Mouse (Mus musculus): ENCODE measurements at regions not wholly inside any gene's neighbourhood (a gene's known extent, or its start where the extent isn't known, plus 50 kb on each side); places are given as distances from the start of the nearest gene placed in this dataset.
"Not testable (repeated sequence)": the region's sequence is repeated elsewhere in the genome, so short reads cannot be mapped to it uniquely, and the experiment has no call there.

GRCm38 (mm10) chr8:126877039-126877365, 68.6 kb downstream of the Tomm20 start:
- DNase-seq, result no peak

DNA sequence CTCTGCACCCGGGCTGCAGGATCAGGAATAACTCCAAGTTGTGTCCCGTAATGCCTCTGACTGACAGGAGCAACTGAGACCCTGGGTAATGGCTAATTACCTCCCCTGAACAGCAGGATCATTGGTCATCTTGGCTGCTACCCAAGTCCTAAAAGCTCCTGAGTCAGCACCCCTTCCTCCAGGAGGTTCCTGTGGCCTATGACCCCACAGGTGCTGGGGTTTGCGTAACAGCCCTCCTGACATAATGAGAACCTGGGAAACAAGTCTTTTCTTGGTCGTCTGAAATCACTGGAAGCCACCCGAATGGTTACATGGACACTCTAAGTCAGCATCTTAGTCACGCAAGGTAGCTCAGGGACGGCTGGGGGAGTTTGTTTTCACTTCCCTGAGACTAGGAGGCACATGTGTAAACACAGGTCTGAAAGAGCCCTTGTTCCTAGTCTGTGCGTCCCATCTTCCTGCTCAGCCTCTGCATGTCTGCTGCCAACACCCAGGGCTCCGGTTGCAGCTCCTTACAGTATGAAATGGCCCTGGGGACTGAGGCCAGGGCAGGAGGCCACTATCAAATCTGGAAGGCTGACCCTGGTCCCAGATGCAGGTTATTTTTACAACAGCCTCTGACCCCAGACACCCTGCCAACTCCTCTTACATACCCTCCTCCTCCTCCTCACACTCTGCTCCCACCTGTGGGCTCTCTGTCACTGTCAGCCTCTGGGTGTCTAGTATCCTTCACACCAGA, 69.2 kb downstream of the Tomm20 start:
- peak; percentile 44 for DNase-seq

- no peak for DNase-seq
Observed at GRCm38 (mm10) chr8:126875491-126876155, 70.0 kb downstream of the Tomm20 start.

DNA sequence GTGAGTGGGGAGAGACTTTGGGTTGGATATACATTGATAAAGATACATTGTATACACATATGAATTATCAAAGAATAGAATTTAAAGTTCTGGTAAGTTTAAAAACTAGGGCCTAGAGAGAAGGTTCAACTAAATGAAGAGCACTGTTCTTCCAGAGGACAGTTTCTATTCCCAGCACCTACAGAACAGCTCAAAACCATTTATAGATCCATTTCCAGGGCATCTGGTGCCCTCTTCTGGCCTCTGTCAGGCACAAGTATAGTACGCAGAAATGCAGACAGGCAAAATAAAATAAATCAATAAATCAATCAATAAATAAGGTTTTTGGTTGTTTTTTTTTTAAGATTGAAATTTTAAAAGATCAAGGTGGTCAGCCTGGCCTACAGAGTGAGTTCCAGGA, 70.8 kb downstream of the Tomm20 start:
- no peak for DNase-seq

DNA sequence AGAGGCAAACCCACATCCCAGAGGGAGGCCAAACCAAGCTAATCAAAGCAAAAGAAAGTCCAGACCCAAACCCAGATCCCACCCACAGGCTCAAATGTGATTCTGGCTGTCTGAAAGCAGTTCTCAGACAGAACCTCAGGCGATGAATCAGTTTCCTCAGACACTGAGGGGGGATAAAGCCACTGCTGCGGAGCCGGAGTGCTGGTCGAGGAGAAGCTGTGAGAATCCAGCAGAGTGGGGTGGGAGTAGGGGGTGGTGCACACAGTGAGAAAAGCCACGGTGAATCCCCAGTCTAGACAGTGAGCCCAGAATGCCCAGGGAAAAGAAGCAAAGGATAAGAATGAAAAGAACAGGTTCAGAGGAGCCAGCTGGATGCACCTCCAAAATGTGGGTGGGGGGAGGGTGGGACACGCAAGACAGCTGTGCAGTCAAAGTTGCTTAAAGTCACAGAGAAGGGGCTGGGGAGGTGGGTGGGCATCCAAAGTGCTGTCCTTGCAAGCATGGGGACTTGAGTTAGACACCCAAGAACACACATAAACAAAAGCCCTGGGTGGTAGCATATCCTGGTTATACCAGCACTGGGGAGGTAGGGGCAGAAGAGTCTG, 71.4 kb downstream of the Tomm20 start:
- no peak for DNase-seq

GRCm38 (mm10) chr8:126873306-126873705, 72.3 kb downstream of the Tomm20 start:
- no peak for DNase-seq

- no peak for DNase-seq
Observed at GRCm38 (mm10) chr8:126872574-126872973, 73.1 kb downstream of the Tomm20 start.

- no peak for DNase-seq
Observed at GRCm38 (mm10) chr8:126872133-126872532, 73.5 kb downstream of the Tomm20 start.

DNA sequence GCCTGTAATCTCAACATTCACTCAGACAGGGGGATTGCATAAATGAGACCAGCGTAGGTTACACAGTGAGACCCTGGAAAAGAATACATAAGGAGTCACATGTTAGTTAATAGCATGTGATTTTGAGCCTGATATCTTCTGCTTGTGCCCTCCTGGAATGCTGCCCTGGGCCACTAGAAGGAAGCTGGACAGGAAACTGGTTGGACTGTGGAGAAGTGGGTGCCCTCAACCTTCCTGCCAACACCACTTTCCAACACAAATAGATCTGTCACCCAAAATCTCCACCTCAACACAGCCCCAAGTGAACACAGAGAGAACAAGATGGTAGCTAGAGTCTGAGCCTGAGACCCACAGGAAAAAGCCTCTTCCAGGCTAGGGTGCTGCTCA, 76.2 kb downstream of the Tomm20 start:
- DNase-seq, result no peak

DNA sequence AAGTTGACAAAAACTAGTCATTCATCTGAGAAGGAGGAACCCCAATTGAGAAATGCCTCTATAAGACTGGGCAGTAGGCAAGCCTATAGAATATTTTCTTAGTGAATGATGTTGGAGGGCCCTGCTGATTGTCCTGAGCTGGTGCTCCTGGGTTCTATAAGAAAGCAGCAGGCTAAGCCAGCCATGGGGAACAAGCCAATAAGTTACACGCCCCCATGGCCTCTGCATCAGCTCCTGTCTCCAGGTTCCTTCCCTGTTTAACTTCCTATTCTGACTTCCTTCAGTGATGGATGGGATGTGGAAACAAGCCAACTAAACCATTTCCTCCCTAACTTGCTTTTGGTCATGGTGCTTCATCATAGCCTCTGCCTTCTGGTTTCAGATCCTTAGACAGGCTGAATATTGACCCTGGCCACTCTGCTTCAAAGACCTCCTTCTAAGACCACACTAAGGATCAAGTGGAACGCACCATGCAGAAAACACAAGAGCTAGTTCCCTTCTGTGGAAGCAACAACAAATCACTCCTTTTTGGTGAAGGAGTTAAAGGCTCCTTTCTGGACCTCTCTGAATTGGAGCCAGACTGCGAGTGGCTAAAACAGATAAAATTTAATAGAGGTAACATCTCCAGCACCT, 76.7 kb downstream of the Tomm20 start:
- DNase-seq, result no peak

- DNase-seq, result no peak
Observed at GRCm38 (mm10) chr8:126867121-126867988, 78.3 kb downstream of the Tomm20 start.

DNA sequence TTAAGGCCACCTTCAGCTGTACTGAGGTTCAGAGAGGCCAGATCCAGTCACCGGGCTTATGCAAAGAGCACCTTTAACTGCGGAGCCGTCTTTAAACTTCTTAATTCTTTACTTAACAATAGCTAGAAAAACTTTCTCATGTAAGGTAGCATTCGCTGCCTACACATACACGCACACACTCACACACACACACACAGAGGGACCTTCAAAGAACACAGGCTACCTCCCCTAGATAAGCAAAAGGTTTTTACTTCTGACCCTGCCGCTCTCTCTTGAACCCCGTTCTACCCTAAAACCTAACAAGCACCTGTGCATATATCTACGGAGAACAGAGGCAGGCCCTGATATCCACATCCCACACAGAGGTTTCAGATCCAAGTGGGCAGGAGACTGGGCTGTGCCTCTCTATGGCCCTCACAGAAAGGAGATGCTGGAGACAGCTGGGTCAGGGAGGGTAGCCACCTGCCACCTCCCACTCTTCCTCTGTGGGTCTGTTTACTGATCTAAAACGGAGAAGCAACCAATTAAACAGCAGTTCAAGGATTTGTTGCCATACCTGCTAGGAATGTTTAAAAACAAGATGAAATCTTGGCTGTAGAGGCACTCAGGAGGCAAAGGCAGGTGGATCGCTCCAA, 81.2 kb downstream of the Tomm20 start:
- no peak for DNase-seq

DNA sequence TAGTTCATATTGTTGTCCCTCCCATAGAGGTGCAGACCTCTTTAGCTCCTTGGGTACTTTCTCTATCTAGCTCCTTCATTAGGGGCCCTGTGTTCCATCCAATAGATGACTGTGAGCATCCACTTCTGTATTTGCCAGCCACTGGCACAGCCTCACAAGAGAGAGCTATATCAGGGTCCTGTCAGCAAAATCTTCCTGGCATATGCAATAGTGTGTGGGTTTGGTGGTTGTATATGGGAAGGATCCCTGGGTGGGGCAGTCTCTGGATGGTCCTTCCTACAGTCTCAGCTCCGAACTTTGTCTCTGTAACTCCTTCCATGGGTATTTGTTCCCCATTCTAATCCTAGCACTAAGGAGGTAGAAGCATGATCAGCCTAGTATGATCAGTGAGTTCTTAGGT, 82.0 kb downstream of the Tomm20 start:
- DNase-seq, result not testable (repeated sequence)

- DNase-seq, result no peak
Observed at GRCm38 (mm10) chr8:126861754-126862153, 83.9 kb downstream of the Tomm20 start.

DNA sequence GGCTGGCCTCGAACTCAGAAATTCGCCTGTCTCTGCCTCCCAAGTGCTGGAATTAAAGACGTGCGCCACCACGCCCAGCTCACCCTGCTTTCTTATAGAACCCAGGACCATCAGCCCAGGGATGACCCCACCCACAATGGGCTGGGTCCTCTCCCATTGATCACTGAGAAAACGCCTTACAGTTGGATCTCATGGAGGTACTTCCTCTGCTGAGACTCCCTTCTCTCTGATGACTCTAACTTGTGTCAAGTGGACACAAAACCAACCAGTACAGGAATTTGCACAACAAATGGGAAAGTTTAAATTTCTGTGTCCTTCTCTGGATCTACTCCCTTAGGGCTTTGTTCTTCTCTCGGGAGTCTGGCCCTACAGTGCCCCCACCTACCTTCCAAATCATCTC, 85.0 kb downstream of the Tomm20 start:
- no peak for DNase-seq

- no peak for DNase-seq
Observed at GRCm38 (mm10) chr8:126859706-126860424, 85.8 kb downstream of the Tomm20 start.

- no peak for DNase-seq
Observed at GRCm38 (mm10) chr8:126857307-126858203, 88.1 kb downstream of the Tomm20 start.

GRCm38 (mm10) chr8:126855914-126856313, 89.7 kb downstream of the Tomm20 start:
- no peak for DNase-seq

- no peak for DNase-seq
Observed at GRCm38 (mm10) chr8:126855056-126855609, 90.5 kb downstream of the Tomm20 start.

Measured in gastrocnemius, postnatal 10 days (tissue).